Mouse (Mus musculus) neutrophil, adult 5-6 weeks (primary cell): Measurements from ENCODE around the gene Gm42517. TPM values are rescaled to one million over a fixed set of nuclear protein-coding genes. Genes with fewer than 3 reads are reported as not detected.

Experiments
- ATAC-seq: fragments of 151-379, 151-347 bp; 2 replicates; pipeline ENCODE4 v1.8.0; 2017; ENCODE audit warnings: mild to moderate bottlenecking, moderate TSS enrichment; ENCODE audit not compliant: insufficient number of reproducible peaks, poor library complexity, low FRiP score, severe bottlenecking; ENCODE audit errors: extremely low read depth
- total RNA-seq: library from RNA; stranded (forward); fragments of 200-1000 nt; gene quantifications from 2 replicates; pipeline ENCODE4 v1.2.3, GENCODE M21; 2017

Gm42517 gene
- total RNA-seq, 1 experiment from 2014 or later, result not detected

GRCm38 (mm10) chr5:108359491-108359890 lies 8.2 kb downstream of the Gm42517 start:
- ATAC-seq, result no peak

GRCm38 (mm10) chr5:108357862-108358261 lies 9.9 kb downstream of the Gm42517 start:
- no peak for ATAC-seq

GRCm38 (mm10) chr5:108354056-108354455 lies 13.7 kb downstream of the Gm42517 start:
- no peak for ATAC-seq

- no peak for ATAC-seq
Observed at GRCm38 (mm10) chr5:108349511-108350148, 18.1 kb downstream of the Gm42517 start.

GRCm38 (mm10) chr5:108347843-108348242 lies 19.9 kb downstream of the Gm42517 start:
- no peak for ATAC-seq

- ATAC-seq, result no peak
Observed at GRCm38 (mm10) chr5:108345313-108346071, 22.2 kb downstream of the Gm42517 start.

GRCm38 (mm10) chr5:108343680-108344170 lies 24.0 kb downstream of the Gm42517 start:
- no peak for ATAC-seq

GRCm38 (mm10) chr5:108338049-108338448 lies 29.7 kb downstream of the Gm42517 start:
- ATAC-seq, result no peak

GRCm38 (mm10) chr5:108337385-108337784 lies 30.3 kb downstream of the Gm42517 start:
- no peak for ATAC-seq

- ATAC-seq, result no peak
Observed at GRCm38 (mm10) chr5:108331051-108331450, 36.7 kb downstream of the Gm42517 start.

Other genes with a start within 250 kb of the Gm42517 start
- 64.6 and 71.0 TPM in 2 replicates for gene Tmed5, start 235.3 kb downstream of the Gm42517 start, total RNA-seq
- gene Ccdc18, start 235.0 kb downstream of the Gm42517 start, total RNA-seq, result 2.0 and 7.1 TPM in 2 replicates
- gene Dr1, start 99.0 kb downstream of the Gm42517 start, total RNA-seq, result 41.3 and 42.4 TPM in 2 replicates
- gene Pigg, start 55.3 kb downstream of the Gm42517 start, total RNA-seq, result 4.8 and 5.2 TPM in 2 replicates
- not detected in 2 replicates for gene Pde6b, start 20.5 kb upstream of the Gm42517 start, total RNA-seq
- gene Atp5k, start 66.5 kb upstream of the Gm42517 start, total RNA-seq, result 63.7 and 67.9 TPM in 2 replicates
- gene Mfsd7a, start 81.0 kb upstream of the Gm42517 start, total RNA-seq, result 1.4 and 1.7 TPM in 2 replicates
- gene Pcgf3, start 93.3 kb upstream of the Gm42517 start, total RNA-seq, result 17.5 and 21.6 TPM in 2 replicates
- not detected in 2 replicates for gene Cplx1, start 182.1 kb upstream of the Gm42517 start, total RNA-seq